Mouse (Mus musculus) heart, adult 2 months (tissue): ENCODE results near the gene Lgals9.
"Not testable (repeated sequence)": the region's sequence is repeated elsewhere in the genome, so short reads cannot be mapped to it uniquely, and the experiment has no call there.

Experiments used
- CTCF ChIP-seq: fragments of 200-600 bp; IDR thresholded peaks from 2 replicates; pipeline ENCODE4 v1.8.1; 2022; ENCODE audit warnings: antibody characterized with exemption, mild to moderate bottlenecking, moderate library complexity
- POLR2A ChIP-seq: fragments of 200-500 bp; IDR thresholded peaks from 2 replicates; pipeline ENCODE4 v1.6.1; 2011; ENCODE audit warnings: mild to moderate bottlenecking, low read depth, low read length, control low read depth; ENCODE audit not compliant: insufficient read depth

DNA sequence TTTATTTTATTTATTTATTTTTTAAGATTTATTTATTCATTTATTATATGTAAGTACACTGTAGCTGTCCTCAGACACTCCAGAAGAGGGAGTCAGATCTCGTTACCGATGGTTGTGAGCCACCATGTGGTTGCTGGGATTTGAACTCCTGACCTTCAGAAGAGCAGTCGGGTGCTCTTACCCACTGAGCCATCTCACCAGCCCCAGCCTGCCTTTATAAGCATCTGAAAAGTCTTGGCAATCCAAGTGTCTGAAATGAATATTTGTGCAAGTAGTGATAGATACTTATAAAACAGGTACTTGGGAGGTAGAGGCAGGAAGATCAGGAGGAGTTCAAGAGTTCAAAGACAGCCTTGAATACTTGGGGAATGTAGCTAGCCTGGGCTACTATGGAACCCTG is 22.6 kb upstream of the Lgals9 start:
- TF ChIP-seq CTCF, POLR2A: not testable (repeated sequence)
